Mouse (Mus musculus) lung, adult 18-20 months (tissue): Measurements from ENCODE around the gene Adamts14.
A peak's percentile ranks its signal among the peaks of the same experiment; 100 is the strongest.

Experiments
- DNase-seq, 2 experiments: peaks; one replicate each; pipeline ENCODE4 v3.0.0; 2022; ENCODE audit warnings: mixed read lengths in 2 of 2

Gene Adamts14

GRCm38 (mm10) chr10:61273081-61273843 is at the start of gene Adamts14:
Gene Adamts14, minus strand, starts transcription at chr10:61273438.
- DNase-seq = no peak

GRCm38 (mm10) chr10:61318527-61318926 is 45.3 kb upstream of the Adamts14 start:
- no peak for DNase-seq

GRCm38 (mm10) chr10:61315324-61315880 is 42.2 kb upstream of the Adamts14 start:
- DNase-seq = no peak

- DNase-seq = no peak
Observed at GRCm38 (mm10) chr10:61313750-61314149, 40.5 kb upstream of the Adamts14 start.

- DNase-seq = peak in 1 of 2 experiments; percentile 34
Observed at GRCm38 (mm10) chr10:61312754-61313153, 39.5 kb upstream of the Adamts14 start.

- no peak for DNase-seq
Observed at GRCm38 (mm10) chr10:61312159-61312558, 38.9 kb upstream of the Adamts14 start.

GRCm38 (mm10) chr10:61308706-61309320 is 35.6 kb upstream of the Adamts14 start:
- no peak for DNase-seq

GRCm38 (mm10) chr10:61305928-61306590 is 32.8 kb upstream of the Adamts14 start:
- DNase-seq = no peak

- DNase-seq = peak in 1 of 2 experiments; percentile 59
Observed at GRCm38 (mm10) chr10:61304046-61304445, 30.8 kb upstream of the Adamts14 start.

GRCm38 (mm10) chr10:61300996-61301395 is 27.8 kb upstream of the Adamts14 start:
- no peak for DNase-seq

- DNase-seq = no peak
Observed at GRCm38 (mm10) chr10:61297477-61297876, 24.2 kb upstream of the Adamts14 start, which contains the start of gene Prf1. Gene Prf1, plus strand, starts transcription at chr10:61297833.

GRCm38 (mm10) chr10:61296713-61297445 is 23.6 kb upstream of the Adamts14 start:
- DNase-seq = no peak

GRCm38 (mm10) chr10:61294242-61294641 is 21.0 kb upstream of the Adamts14 start:
- DNase-seq = no peak

- DNase-seq = no peak
Observed at GRCm38 (mm10) chr10:61290479-61290878, 17.2 kb upstream of the Adamts14 start.

- DNase-seq = no peak
Observed at GRCm38 (mm10) chr10:61290016-61290415, 16.8 kb upstream of the Adamts14 start.

- peak in 1 of 2 experiments; percentile 27 for DNase-seq
Observed at GRCm38 (mm10) chr10:61286246-61286645, 13.0 kb upstream of the Adamts14 start.

GRCm38 (mm10) chr10:61285271-61285670 is 12.0 kb upstream of the Adamts14 start:
- DNase-seq = peak; percentile 39 to 41

- DNase-seq = no peak
Observed at GRCm38 (mm10) chr10:61284309-61284708, 11.1 kb upstream of the Adamts14 start.

GRCm38 (mm10) chr10:61281115-61281514 is 7.9 kb upstream of the Adamts14 start:
- DNase-seq = no peak

GRCm38 (mm10) chr10:61277918-61278674 is 4.9 kb upstream of the Adamts14 start:
- peak; percentile 57 to 66 for DNase-seq

GRCm38 (mm10) chr10:61277051-61277450 is 3.8 kb upstream of the Adamts14 start:
- DNase-seq = no peak

- peak in 1 of 2 experiments; percentile 24 for DNase-seq
Observed at GRCm38 (mm10) chr10:61275669-61276110, 2.5 kb upstream of the Adamts14 start.
